Mouse (Mus musculus) granulocyte monocyte progenitor cell, adult 5-6 weeks (primary cell): ENCODE measurements at regions not wholly inside any gene's neighbourhood (a gene's known extent, or its start where the extent isn't known, plus 50 kb on each side); places are given as distances from the start of the nearest gene placed in this dataset.
A peak's percentile ranks its signal among the peaks of the same experiment; 100 is the strongest.

Experiments
- ATAC-seq: replicated peaks from 2 replicates; pipeline ENCODE4 v1.8.0; 2016; ENCODE audit warnings: mild to moderate bottlenecking, moderate TSS enrichment, inconsistent platforms; ENCODE audit not compliant: poor library complexity, severe bottlenecking

DNA sequence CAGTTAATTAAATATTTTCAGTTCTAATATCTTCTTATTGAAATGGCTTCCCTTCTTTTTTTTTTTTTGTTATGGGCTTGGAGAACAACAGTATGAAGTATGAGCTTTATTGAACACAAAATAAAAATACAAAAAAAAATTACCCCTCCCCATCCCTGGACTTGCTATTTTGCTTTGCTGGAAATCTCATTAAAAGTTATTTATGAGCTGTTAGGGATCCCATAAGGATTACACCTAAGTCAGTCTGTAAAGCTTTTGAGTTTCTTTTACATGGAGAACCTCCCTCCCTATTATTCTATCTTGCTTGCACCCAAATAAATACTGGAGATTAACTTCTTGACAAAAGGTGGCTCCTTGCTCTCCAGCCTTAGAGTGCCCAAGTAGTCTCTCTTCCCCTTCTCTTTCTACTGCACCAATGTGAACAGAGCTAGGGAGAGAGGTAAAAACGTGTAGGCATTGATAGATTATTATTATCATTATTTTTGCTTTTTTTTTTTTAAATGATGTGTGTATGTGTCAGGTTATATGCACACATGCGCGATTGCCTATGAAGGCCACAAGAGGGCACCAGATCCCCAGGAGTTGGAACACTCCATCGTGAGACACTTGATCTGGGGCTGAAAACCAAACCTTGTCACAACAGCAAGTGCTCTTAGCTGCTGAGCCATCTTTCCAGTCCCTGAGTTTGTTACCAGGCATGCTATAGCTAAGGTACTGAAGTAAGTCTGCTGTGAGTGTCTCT, 186.6 kb upstream of the Habp2 start:
- ATAC-seq, result no peak

DNA sequence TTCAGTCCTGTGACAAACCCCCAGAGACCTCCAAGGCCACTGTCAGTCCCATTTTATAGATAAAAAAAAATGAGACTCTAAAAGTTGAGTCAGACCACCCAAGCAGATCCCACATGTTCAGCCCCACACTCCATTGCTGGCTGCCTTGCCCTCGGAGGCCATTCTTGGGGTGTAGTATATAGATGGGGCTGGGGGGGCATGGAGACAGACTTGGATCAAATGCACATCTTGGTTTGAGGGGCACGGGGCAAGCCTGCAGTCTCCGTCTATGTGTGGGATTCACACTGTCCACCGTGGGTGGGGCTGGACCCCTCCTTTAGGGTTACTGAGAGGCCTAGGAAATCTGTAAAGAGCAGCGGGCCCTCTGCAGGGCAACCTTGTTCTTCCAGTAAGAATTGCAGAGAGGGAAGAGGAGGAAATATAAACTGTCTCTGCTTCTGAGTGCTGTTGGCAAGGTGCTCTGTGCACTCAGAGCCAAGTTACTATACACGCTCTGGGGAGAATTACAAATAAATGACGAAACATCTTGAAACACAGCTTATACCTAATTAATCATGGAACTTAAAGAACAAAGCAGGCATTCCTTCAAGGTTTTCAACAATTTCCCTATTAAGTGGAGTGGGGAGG, 184.4 kb upstream of the Habp2 start:
- ATAC-seq, result no peak

DNA sequence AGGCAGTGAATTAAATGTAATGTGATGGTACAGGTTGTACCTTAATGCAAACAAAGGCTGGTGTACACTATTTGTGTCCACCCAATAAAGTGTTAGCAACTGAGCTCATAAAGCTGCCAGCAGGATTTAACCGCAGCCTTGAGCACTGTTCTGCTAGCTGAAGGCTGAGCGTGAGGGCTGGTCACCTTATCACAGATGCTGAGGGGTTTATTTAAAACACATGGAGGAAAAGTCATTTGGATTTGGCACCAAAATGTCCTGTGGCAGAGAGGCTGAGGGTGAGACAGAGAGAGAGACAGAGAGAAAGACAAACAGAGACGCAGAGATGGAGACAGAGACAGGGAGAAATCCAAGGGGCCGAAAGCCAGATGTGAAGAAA, 181.9 kb upstream of the Habp2 start:
- ATAC-seq, result no peak

GRCm38 (mm10) chr19:56105452-56106091, 181.4 kb upstream of the Habp2 start:
- ATAC-seq, result no peak

DNA sequence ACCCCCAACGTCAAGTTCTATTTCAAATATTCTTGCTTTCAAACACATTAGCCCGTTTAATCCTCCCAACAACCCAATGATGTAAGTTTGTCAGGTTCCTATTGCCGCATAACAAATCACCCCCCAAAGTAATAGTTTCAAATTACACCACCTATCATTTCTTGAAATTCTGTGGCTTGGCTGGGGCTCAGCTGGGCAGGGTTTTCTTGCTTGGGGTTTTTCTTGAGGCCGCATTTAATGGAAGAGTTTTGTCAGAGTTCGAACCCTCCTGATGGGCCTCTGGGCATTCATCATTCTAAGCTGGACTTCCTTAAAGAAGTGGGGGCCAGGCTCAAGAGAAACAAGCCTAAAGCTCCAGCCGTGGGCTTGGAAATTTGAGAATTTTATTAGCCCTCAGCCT, 178.1 kb upstream of the Habp2 start:
- ATAC-seq, result no peak

DNA sequence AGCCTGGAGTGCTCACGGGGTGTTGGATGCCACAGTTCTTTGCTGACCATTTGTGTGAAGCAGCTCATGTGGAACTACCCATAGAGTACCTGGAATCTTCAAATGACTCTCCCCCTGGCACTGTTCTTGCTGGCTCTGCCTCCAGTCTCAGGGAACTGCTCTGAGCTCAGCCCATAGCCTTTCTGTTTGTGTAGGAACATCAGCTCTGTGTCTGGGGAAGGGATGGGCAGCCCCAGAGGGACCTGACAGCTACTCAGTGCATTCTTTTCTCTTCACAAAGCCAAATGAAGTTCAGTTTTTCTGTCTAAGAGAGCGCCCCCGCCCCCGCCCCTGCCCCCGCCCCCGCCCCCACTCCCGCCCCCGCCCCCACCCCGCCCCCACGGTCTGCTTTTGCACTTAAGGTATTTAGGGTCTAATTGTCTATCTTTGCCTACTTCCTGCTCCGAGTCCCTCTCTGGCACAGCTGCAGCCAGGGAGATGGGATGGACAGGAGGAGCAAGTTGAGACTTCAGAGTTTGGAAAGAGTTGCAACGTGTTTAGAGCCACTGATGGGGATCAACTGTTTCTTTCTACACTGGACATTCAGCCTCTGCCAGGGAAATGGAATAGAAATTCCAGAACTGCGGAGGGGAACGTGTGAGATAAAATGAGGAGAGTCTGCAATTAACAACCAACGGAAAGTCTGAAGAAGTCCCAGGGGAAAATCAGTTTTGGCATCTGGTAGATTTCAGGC, 171.2 kb upstream of the Habp2 start:
- no peak for ATAC-seq

DNA sequence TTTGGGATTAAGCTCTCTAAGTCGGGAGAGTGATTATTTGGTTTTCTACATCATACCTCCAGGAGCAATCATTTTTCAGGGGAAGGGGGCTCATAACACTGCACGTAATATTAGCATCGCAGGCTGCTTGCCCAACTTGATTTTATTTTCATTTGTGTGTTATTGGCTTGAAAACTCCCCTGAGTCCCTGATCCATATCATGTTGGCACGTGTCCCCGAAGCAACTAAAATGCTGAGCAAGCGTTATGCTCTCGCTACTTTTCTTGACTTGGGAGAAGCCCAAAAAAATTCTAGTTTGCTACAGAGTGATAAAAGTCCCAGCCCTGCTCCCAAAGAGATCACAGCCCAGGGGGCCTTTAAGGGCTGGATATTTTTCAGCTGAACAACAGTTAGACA, 170.7 kb upstream of the Habp2 start:
- no peak for ATAC-seq

GRCm38 (mm10) chr19:56120723-56121122, 166.2 kb upstream of the Habp2 start:
- ATAC-seq, result no peak

- ATAC-seq, result no peak
Observed at GRCm38 (mm10) chr19:56122186-56122585, 164.8 kb upstream of the Habp2 start.

DNA sequence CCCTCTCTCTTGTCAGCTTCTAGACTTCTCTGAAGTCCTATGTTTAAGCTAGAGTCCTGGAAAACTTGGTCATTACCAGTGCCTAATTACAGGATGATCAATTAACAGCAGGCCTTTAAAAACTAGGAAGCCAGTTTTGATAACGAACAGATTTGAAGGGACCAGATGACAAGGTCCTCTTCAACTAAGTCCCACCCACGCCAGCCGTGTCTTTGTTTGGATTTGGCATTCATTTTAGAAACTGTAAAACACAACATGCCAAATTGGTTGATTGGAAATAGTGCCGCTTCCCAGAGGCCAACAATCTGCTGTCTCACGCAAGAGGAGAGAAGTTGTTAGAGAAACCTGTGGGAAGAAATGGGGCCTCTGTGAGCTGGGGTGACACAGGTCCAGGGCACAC, 155.4 kb upstream of the Habp2 start:
- ATAC-seq, result no peak

GRCm38 (mm10) chr19:56132911-56133562, 153.9 kb upstream of the Habp2 start:
- no peak for ATAC-seq

GRCm38 (mm10) chr19:56133565-56133964, 153.4 kb upstream of the Habp2 start:
- ATAC-seq, result no peak

GRCm38 (mm10) chr19:56134081-56134818, 152.7 kb upstream of the Habp2 start:
- peak; percentile 42; the same call in 1 of the 2 replicates for ATAC-seq

- ATAC-seq, result no peak
Observed at GRCm38 (mm10) chr19:56135306-56135928, 151.5 kb upstream of the Habp2 start.

GRCm38 (mm10) chr19:56140540-56140939, 146.4 kb upstream of the Habp2 start:
- no peak for ATAC-seq

GRCm38 (mm10) chr19:56144221-56144620, 142.7 kb upstream of the Habp2 start:
- no peak for ATAC-seq

DNA sequence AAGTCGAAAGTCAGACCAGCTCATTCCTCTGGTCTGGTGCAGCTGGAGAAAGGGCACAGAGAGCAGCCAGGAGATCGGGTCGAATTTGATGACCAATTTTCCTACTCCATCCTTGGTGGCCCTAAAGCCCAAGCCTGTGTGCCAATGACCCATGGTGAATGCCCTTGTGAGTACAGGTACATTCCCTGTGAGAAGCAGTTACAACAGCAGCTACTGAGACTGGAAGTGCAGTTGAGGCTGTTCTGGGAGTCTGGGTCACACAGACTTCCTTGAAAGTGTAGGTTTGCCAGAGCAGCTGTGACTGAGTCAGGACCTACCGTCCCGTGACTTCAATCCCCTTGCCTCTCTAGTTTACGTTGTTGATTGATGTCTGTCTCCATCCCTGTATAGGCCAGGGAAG, 129.8 kb upstream of the Habp2 start:
- no peak for ATAC-seq

DNA sequence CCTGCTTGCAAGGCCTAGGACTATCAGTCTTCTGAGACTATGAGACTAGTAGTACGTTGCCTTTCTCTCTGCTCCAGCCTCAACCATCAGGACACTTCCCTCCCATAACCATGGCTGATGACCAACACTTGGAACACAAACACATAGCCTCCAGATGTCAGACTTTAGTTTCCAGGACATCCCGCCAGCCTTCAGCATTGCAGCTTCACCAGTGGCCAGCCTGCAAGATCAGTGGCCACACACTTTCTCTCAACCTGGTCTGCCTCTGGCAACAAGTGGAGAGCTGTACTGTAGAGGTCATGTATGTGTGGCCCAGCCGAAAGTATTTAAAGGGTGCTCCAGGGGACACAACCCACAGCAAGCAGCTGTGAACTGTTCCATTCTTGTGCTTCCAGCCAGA, 124.8 kb upstream of the Habp2 start:
- ATAC-seq, result no peak
